Mouse (Mus musculus): ENCODE data around the gene Agbl4.

GRCm38 (mm10) chr4:111579115-111579862 lies 1181.8 kb downstream of the Agbl4 start:
- TF ChIP-seq MAX (IDR thresholded peaks at IDR 0.05; ENCODE audit: low read length) (no peak), JUND (conservative IDR thresholded peaks at IDR 0.05; ENCODE audit: low read depth, low read length) (no peak)
